Mouse (Mus musculus) kidney, postnatal 14 days (tissue): ENCODE measurements around the gene Smim5.

Experiments used
- DNase-seq: peaks from one replicate; pipeline ENCODE4 v3.0.0; 2022; ENCODE audit warnings: mixed read lengths

Smim5 gene

GRCm38 (mm10) chr11:115931235-115931634, 31.5 kb downstream of the Smim5 start:
- no peak for DNase-seq

GRCm38 (mm10) chr11:115933108-115933746, 33.5 kb downstream of the Smim5 start, which contains the start of the genes Sap30bp and Recql5:
Gene Sap30bp (plus strand): TSS chr11:115933282.
Gene Recql5 (minus strand): TSS chr11:115933477.
- DNase-seq = peak; percentile 98

- DNase-seq = no peak
Measured at GRCm38 (mm10) chr11:115933747-115934110, 34.0 kb downstream of the Smim5 start.

- DNase-seq = peak; percentile 76
Measured at GRCm38 (mm10) chr11:115939690-115940329, 40.0 kb downstream of the Smim5 start.

GRCm38 (mm10) chr11:115941980-115942379, 42.2 kb downstream of the Smim5 start:
- DNase-seq = no peak

- no peak for DNase-seq
Measured at GRCm38 (mm10) chr11:115945247-115945646, 45.5 kb downstream of the Smim5 start.

- peak; percentile 39 for DNase-seq
Measured at GRCm38 (mm10) chr11:115946221-115946828, 46.6 kb downstream of the Smim5 start.

GRCm38 (mm10) chr11:115948316-115948715, 48.5 kb downstream of the Smim5 start:
- no peak for DNase-seq

GRCm38 (mm10) chr11:115950719-115951118, 51.0 kb downstream of the Smim5 start:
- DNase-seq = no peak

GRCm38 (mm10) chr11:115954712-115955111, 54.9 kb downstream of the Smim5 start:
- DNase-seq = no peak

GRCm38 (mm10) chr11:115955195-115955858, 55.6 kb downstream of the Smim5 start:
- DNase-seq = peak; percentile 48
